Mouse (Mus musculus) lung, embryonic 16.5 days (tissue): ENCODE data around the gene Sptlc2. TPM values are rescaled to one million over a fixed set of nuclear protein-coding genes. Genes with fewer than 3 reads are reported as not detected.
A peak's percentile ranks its signal among the peaks of the same experiment; 100 is the strongest.
"Not testable (repeated sequence)": the region's sequence is repeated elsewhere in the genome, so short reads cannot be mapped to it uniquely, and the experiment has no call there.

Experiments
- ATAC-seq: fragments of 200-750 bp; cut with Nextera tagmentation; 2 replicates; pipeline ENCODE4 v1.8.0; 2017; ENCODE audit warnings: low read depth, mild to moderate bottlenecking, moderate library complexity
- H3K27ac ChIP-seq: fragments of 300-500 bp; sonication (generic); 2 replicates; pipeline ENCODE4 v1.5.1; 2014; ENCODE audit warnings: mild to moderate bottlenecking, control low read depth, low read length
- H3K27me3 ChIP-seq: fragments of 300-500 bp; sonication (generic); 2 replicates; pipeline ENCODE4 v1.6.1; 2014; ENCODE audit warnings: low read depth, low read length, mixed read lengths; ENCODE audit not compliant: control insufficient read depth, insufficient read depth
- H3K36me3 ChIP-seq: fragments of 300-500 bp; sonication (generic); 2 replicates; pipeline ENCODE4 v1.6.1; 2014; ENCODE audit warnings: low read length; ENCODE audit not compliant: control insufficient read depth, insufficient read depth
- H3K4me1 ChIP-seq: fragments of 300-500 bp; sonication (generic); replicated peaks from 2 replicates; pipeline ENCODE4 v1.6.1; 2014; ENCODE audit warnings: low read length, mixed read lengths; ENCODE audit not compliant: control insufficient read depth, insufficient read depth
- H3K4me2 ChIP-seq: fragments of 300-500 bp; sonication (generic); 2 replicates; pipeline ENCODE4 v1.6.1; 2014; ENCODE audit warnings: low read depth, low read length, control low read depth
- H3K4me3 ChIP-seq: fragments of 300-500 bp; sonication (generic); 2 replicates; pipeline ENCODE4 v1.5.1; 2014; ENCODE audit warnings: mild to moderate bottlenecking, low read length, control low read depth
- H3K9ac ChIP-seq: fragments of 300-500 bp; sonication (generic); 2 replicates; pipeline ENCODE4 v1.6.1; 2014; ENCODE audit warnings: low read length, control low read depth
- H3K9me3 ChIP-seq: fragments of 300-500 bp; sonication (generic); 2 replicates; pipeline ENCODE4 v1.6.1; 2016; ENCODE audit warnings: low read length; ENCODE audit not compliant: control insufficient read depth
- WGBS: fragments of 180-500 bp; shearing (Covaris S2); extraction: QIAGEN DNeasy Blood & Tissue Kit; methylation state at CpG from one replicate; pipeline ENCODE4 v1.1.7; 2014; 5-methylcytosine and 5-hydroxymethylcytosine counted together
- polyA plus RNA-seq: library from polyadenylated mRNA; unstranded; fragments of >200 nt; fragmentation: Nextera tagmentation; extraction: Ambion mirVana; gene quantifications from 2 replicates; pipeline ENCODE4 v1.2.1, GENCODE M21; 2015

Sptlc2 gene
- polyA plus RNA-seq, 1 experiment from 2014 or later, result 97.4 TPM

- Histone ChIP-seq H3K4me2 (no peak overlapping the region), H3K4me3 (no peak overlapping the region), H3K27ac (no peak overlapping the region), H3K9me3 (no peaks in the 10 kb centered on the region), H3K27me3 (no peaks in the 10 kb centered on the region), H3K4me1 (peaks cover 5% of the 10 kb centered on the region), H3K36me3 (peaks cover 13% of the 10 kb centered on the region), H3K9ac (no peak overlapping the region)
- 55% methylated on average over 14 of the region's 14 CpGs for WGBS
- ATAC-seq, result no peak
These were observed 108.3 kb downstream of the Sptlc2 start for GRCm38 (mm10) chr12:87279879-87280278.

GRCm38 (mm10) chr12:87279350-87279749 lies 108.8 kb downstream of the Sptlc2 start:
- Histone ChIP-seq H3K9ac (no peak overlapping the region), H3K4me2 (no peak overlapping the region), H3K4me1 (peaks cover 3% of the 10 kb centered on the region), H3K27ac (no peak overlapping the region), H3K4me3 (no peak overlapping the region), H3K27me3 (no peaks in the 10 kb centered on the region), H3K9me3 (no peaks in the 10 kb centered on the region), H3K36me3 (peaks cover 14% of the 10 kb centered on the region)
- ATAC-seq, result no peak
- 24% methylated on average over 3 of the region's 3 CpGs for WGBS

GRCm38 (mm10) chr12:87278118-87278730 lies 109.9 kb downstream of the Sptlc2 start:
- 10% methylated on average over 6 of the region's 6 CpGs for WGBS
- Histone ChIP-seq H3K36me3 (peaks cover 24% of the 10 kb centered on the region), H3K4me3 (no peak overlapping the region), H3K9ac (no peak overlapping the region), H3K9me3 (no peaks in the 10 kb centered on the region), H3K27ac (no peak overlapping the region), H3K4me1 (peaks cover 3% of the 10 kb centered on the region), H3K4me2 (no peak overlapping the region), H3K27me3 (no peaks in the 10 kb centered on the region)
- ATAC-seq, result peak; percentile 80

- H3K4me2 ChIP-seq, H3K27ac ChIP-seq, ATAC-seq, H3K4me1 ChIP-seq, H3K9me3 ChIP-seq, H3K4me3 ChIP-seq, H3K9ac ChIP-seq, H3K27me3 ChIP-seq: not testable (repeated sequence)
- peaks cover 33% of the 10 kb centered on the region for H3K36me3 ChIP-seq
- 75% methylated on average over 4 of the region's 4 CpGs for WGBS
These were observed 110.9 kb downstream of the Sptlc2 start for GRCm38 (mm10) chr12:87277251-87277650.

- no peak overlapping the region for H3K4me3 ChIP-seq
- peaks cover 46% of the 10 kb centered on the region for H3K36me3 ChIP-seq
- no peak overlapping the region for H3K9ac ChIP-seq
- 83% methylated on average over 9 of the region's 9 CpGs for WGBS
- H3K27me3 ChIP-seq, result no peaks in the 10 kb centered on the region
- H3K9me3 ChIP-seq, result no peaks in the 10 kb centered on the region
- H3K4me1 ChIP-seq, result peaks cover 3% of the 10 kb centered on the region
- no peak overlapping the region for H3K4me2 ChIP-seq
- no peak overlapping the region for H3K27ac ChIP-seq
- no peak for ATAC-seq
These were observed 113.0 kb downstream of the Sptlc2 start for GRCm38 (mm10) chr12:87274853-87275831.

- Histone ChIP-seq H3K36me3 (peaks cover 29% of the 10 kb centered on the region), H3K4me2 (peak overlapping the region; percentile 87), H3K27ac (no peak overlapping the region), H3K27me3 (no peaks in the 10 kb centered on the region), H3K4me3 (peak overlapping the region; percentile 96), H3K9ac (peak overlapping the region; percentile 96), H3K9me3 (no peaks in the 10 kb centered on the region), H3K4me1 (peaks cover 14% of the 10 kb centered on the region)
- 13% methylated on average over 4 of the region's 4 CpGs for WGBS
- no peak for ATAC-seq
These were observed 120.5 kb downstream of the Sptlc2 start for GRCm38 (mm10) chr12:87267682-87268081.

GRCm38 (mm10) chr12:87266827-87267603 lies 121.1 kb downstream of the Sptlc2 start:
- H3K36me3 ChIP-seq, result peaks cover 26% of the 10 kb centered on the region
- under 1% methylated on average over 31 of the region's 31 CpGs for WGBS

GRCm38 (mm10) chr12:87266108-87266826 lies 121.9 kb downstream of the Sptlc2 start, which contains the start of the genes Vipas39 and Ahsa1:
Vipas39 (minus strand) TSS chr12:87266256.
Ahsa1 (plus strand) TSS chr12:87266479.
- H3K9ac ChIP-seq, result peak within 1 kb of the TSS; percentile 96
- ATAC-seq, result peak; percentile 97
- no peaks in the 10 kb centered on the region for H3K9me3 ChIP-seq
- peak within 1 kb of the TSS; percentile 96 for H3K4me3 ChIP-seq
- H3K4me2 ChIP-seq, result peak within 1 kb of the TSS; percentile 87
- peak within 1 kb of the TSS; percentile 92 for H3K27ac ChIP-seq
- under 1% methylated on average over 31 of the region's 31 CpGs for WGBS
- H3K27me3 ChIP-seq, result no peaks in the 10 kb centered on the region
- peaks cover 14% of the 10 kb centered on the region for H3K4me1 ChIP-seq
- peaks cover 25% of the 10 kb centered on the region for H3K36me3 ChIP-seq

More at GRCm38 (mm10) chr12:87266827-87267603, 121.1 kb downstream of the Sptlc2 start:
- H3K4me2 ChIP-seq, result peak overlapping the region; percentile 87
- H3K9ac ChIP-seq, result peak overlapping the region; percentile 96
- no peaks in the 10 kb centered on the region for H3K9me3 ChIP-seq
- ATAC-seq, result peak; percentile 56
- no peaks in the 10 kb centered on the region for H3K27me3 ChIP-seq
- H3K27ac ChIP-seq, result peak overlapping the region; percentile 92
- peak overlapping the region; percentile 96 for H3K4me3 ChIP-seq
- peaks cover 14% of the 10 kb centered on the region for H3K4me1 ChIP-seq
